Mouse (Mus musculus) kidney, embryonic 15.5 days (tissue): ENCODE measurements at regions not wholly inside any gene's neighbourhood (a gene's known extent, or its start where the extent isn't known, plus 50 kb on each side); places are given as distances from the start of the nearest gene placed in this dataset.

Experiments used
- ATAC-seq: fragments of 200-750 bp; cut with Nextera tagmentation; replicated peaks from 2 replicates; pipeline ENCODE4 v1.8.0; 2017; ENCODE audit warnings: moderate TSS enrichment; ENCODE audit not compliant: low FRiP score
- H3K27ac ChIP-seq: fragments of 300-500 bp; sonication (generic); 2 replicates; pipeline ENCODE4 v1.5.1; 2015; ENCODE audit warnings: mild to moderate bottlenecking, inconsistent platforms
- H3K27me3 ChIP-seq: fragments of 300-500 bp; sonication (generic); 2 replicates; pipeline ENCODE4 v1.6.1; 2015; ENCODE audit warnings: inconsistent platforms
- H3K36me3 ChIP-seq: fragments of 300-500 bp; sonication (generic); 2 replicates; pipeline ENCODE4 v1.6.1; 2015; ENCODE audit warnings: inconsistent platforms
- H3K4me1 ChIP-seq: fragments of 300-500 bp; sonication (generic); 2 replicates; pipeline ENCODE4 v1.6.1; 2015; ENCODE audit warnings: inconsistent platforms
- H3K4me2 ChIP-seq: fragments of 300-500 bp; sonication (generic); 2 replicates; pipeline ENCODE4 v1.6.1; 2015; ENCODE audit warnings: moderate library complexity, mild to moderate bottlenecking, inconsistent platforms
- H3K4me3 ChIP-seq: fragments of 300-500 bp; sonication (generic); replicated peaks from 2 replicates; pipeline ENCODE4 v1.5.1; 2015; ENCODE audit warnings: mild to moderate bottlenecking, inconsistent platforms
- H3K9ac ChIP-seq: fragments of 300-500 bp; sonication (generic); 2 replicates; pipeline ENCODE4 v1.6.1; 2015; ENCODE audit warnings: mild to moderate bottlenecking, inconsistent platforms
- H3K9me3 ChIP-seq: fragments of 300-500 bp; sonication (generic); replicated peaks from 2 replicates; pipeline ENCODE4 v1.6.1; 2016; ENCODE audit warnings: inconsistent platforms
- WGBS: fragments of 180-500 bp; shearing (Covaris S2); methylation state at CpG from one replicate; pipeline ENCODE4 v1.1.7; 2015; ENCODE audit warnings: mixed read lengths; 5-methylcytosine and 5-hydroxymethylcytosine counted together

DNA sequence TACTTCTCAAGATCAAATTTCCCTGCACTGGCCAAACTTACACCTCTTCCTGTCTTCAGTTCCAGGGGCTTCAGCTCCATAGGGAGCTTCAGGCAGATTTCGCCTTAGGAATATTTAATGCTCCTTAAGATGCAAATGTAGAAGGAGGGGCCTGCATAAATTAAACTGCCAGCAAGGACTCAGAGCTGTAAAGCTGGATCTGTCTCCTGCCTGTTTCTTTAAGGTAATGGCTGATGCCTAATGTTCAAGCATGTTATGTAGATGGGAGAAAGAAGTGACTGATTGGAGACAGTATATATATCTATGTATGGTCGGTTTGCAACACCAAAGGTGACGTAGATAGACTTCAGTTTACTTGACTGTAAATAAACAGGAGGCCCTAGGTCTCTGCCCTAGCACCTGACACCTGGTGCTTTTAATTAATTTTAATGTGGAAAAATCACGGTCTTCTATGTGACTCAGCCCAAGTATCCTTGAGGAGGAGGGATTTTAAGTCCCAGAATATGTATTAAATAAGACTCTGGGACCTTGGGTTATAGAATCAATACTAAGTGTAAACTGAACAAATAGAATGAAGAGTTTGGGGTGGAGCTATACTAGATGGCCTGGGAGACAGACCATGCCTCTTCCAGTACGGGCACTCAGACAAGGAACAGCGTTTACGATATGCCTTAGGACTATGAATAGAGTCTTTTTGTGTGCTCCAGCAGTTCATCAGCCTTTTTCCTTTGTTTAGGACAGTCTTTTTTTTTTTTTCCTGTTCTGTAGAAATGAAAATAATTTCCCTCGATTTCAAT, 651.7 kb upstream of the Lmcd1 start:
- H3K4me3 ChIP-seq = no peak overlapping the region
- H3K4me1 ChIP-seq = no peaks in the 10 kb centered on the region
- H3K9ac ChIP-seq = no peak overlapping the region
- H3K27me3 ChIP-seq = no peaks in the 10 kb centered on the region
- no peak for ATAC-seq
- no peaks in the 10 kb centered on the region for H3K9me3 ChIP-seq
- no peak overlapping the region for H3K4me2 ChIP-seq
- H3K27ac ChIP-seq = no peak overlapping the region
- no peaks in the 10 kb centered on the region for H3K36me3 ChIP-seq
- WGBS = 67% methylated on average over 8 of the region's 8 CpGs

DNA sequence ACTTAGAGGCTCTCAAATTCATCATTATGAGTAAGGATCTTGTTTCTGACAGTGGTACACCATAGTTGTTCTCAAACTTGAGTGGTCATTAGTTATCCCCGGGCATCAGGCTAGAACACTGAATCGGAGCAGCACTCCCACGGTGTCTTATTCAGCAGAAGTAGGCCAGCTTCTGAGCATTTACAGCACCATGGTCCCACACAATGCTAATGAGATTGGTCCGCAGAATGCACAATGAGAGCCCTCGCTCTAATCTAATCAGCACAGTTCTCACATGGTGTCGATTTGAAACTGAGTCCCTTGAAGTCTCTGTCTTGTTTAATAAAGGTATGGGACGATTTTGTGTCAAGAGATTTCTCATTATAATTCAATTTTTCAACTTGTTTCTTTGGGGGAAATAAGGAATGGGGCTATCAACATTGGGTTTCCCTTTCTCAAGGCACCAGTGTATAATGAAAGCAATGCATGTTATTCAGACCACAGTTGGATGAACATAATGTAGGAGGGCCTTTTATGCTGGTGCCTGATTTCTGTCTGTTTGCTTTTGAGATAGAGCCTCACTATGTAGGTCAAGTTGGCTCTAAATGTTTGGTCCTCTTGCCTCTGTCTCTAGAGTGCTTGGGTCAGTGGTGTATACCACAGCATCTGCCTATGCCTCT, 650.9 kb upstream of the Lmcd1 start:
- H3K9ac ChIP-seq = no peak overlapping the region
- H3K27ac ChIP-seq = no peak overlapping the region
- H3K9me3 ChIP-seq = no peaks in the 10 kb centered on the region
- H3K36me3 ChIP-seq = no peaks in the 10 kb centered on the region
- no peak overlapping the region for H3K4me3 ChIP-seq
- H3K4me1 ChIP-seq = no peaks in the 10 kb centered on the region
- WGBS = 75% methylated on average over 7 of the region's 7 CpGs
- ATAC-seq = no peak; the same call in 1 of the 2 replicates
- H3K4me2 ChIP-seq = no peak overlapping the region
- H3K27me3 ChIP-seq = no peaks in the 10 kb centered on the region

DNA sequence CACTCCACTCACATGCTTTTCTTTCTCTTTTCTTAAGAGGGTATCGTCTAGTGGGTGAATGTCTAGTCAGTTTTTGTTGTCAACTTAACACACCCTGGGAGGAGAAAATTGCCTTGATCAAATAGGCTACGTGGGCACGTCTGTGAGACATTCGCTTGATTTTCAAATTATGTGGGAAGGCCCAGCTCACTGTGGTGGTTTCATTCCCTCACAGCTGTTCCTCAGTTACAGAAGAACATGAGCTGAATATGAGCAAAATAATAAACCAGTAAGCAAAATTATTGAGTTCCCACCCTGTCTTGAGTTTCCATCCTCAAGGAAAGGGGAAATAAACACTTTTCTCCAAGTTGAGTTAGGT, 650.4 kb upstream of the Lmcd1 start:
- Histone ChIP-seq H3K9me3 (no peaks in the 10 kb centered on the region), H3K9ac (no peak overlapping the region), H3K4me3 (no peak overlapping the region), H3K36me3 (no peaks in the 10 kb centered on the region), H3K27me3 (no peaks in the 10 kb centered on the region), H3K4me2 (no peak overlapping the region), H3K4me1 (no peaks in the 10 kb centered on the region), H3K27ac (no peak overlapping the region)
- no peak for ATAC-seq
- WGBS = 88% methylated on average over 4 of the region's 4 CpGs

DNA sequence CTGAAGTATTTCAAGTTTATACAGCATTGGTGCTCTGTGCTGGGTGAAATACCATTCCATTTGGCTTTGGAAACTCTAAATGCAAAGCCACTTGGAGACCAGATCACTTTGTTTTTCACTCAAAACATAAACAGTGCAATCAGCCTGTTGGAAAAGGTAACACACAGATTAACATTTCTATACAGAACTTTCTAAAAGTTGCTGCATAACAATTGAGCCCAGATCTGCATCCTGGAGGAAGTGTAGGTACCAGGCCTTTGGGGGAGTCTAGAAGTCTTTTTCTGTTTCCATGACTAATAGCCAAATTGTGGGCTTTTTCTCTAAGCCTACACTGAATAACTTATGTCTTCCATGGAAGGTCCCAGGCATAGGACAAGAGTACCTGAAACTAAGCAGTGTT, 648.1 kb upstream of the Lmcd1 start:
- Histone ChIP-seq H3K4me1 (no peaks in the 10 kb centered on the region), H3K9ac (no peak overlapping the region), H3K9me3 (no peaks in the 10 kb centered on the region), H3K4me2 (no peak overlapping the region), H3K27ac (no peak overlapping the region), H3K4me3 (no peak overlapping the region), H3K36me3 (no peaks in the 10 kb centered on the region), H3K27me3 (no peaks in the 10 kb centered on the region)
- no peak for ATAC-seq

DNA sequence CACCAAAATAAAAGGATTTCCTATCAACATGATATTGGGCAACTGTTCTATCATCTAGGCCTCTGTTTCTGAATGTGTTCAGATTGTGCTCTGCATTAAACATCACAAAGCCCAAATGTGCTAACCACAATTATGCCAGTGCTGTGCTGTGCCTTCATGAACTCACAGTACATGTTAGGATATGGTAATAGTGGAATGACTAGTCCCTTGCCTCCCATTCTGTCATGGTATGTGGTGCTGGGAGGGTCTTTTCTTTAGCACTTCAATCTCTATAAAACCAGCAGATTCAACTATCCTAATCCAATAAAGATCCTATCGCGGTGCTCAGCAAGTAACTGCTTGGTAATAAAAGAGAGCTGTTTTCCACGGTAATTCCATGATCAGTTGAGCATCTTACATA, 620.8 kb upstream of the Lmcd1 start:
- no peak overlapping the region for H3K4me3 ChIP-seq
- no peak overlapping the region for H3K4me2 ChIP-seq
- H3K36me3 ChIP-seq = no peaks in the 10 kb centered on the region
- 91% methylated on average over 3 of the region's 3 CpGs for WGBS
- H3K4me1 ChIP-seq = no peaks in the 10 kb centered on the region
- no peak for ATAC-seq
- H3K27me3 ChIP-seq = no peaks in the 10 kb centered on the region
- no peaks in the 10 kb centered on the region for H3K9me3 ChIP-seq
- no peak overlapping the region for H3K27ac ChIP-seq
- H3K9ac ChIP-seq = no peak overlapping the region

DNA sequence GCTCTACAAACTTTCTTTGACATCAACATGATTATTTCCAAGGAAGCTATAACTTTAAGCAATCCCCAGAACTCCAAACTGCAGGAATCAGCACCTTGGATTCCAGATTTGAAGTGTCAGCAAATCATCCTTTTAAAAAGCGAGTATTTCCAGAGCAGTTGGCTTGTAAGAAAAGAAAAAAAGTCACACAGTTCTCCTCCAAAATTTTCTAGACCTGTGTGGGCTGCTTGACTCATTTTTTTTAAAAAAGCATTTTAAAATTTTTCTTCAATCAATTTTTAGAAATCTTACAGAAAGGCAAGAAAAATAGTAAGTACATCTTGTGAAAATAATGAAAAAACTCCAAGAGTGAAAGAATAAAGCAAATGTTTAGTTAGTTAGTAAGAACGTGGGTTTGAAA, 613.6 kb upstream of the Lmcd1 start:
- Histone ChIP-seq H3K27me3 (no peaks in the 10 kb centered on the region), H3K36me3 (no peaks in the 10 kb centered on the region), H3K4me1 (no peaks in the 10 kb centered on the region), H3K4me3 (no peak overlapping the region), H3K9me3 (no peaks in the 10 kb centered on the region), H3K27ac (no peak overlapping the region), H3K9ac (no peak overlapping the region), H3K4me2 (no peak overlapping the region)
- 74% methylated on average over 2 of the region's 2 CpGs for WGBS
- ATAC-seq = no peak

DNA sequence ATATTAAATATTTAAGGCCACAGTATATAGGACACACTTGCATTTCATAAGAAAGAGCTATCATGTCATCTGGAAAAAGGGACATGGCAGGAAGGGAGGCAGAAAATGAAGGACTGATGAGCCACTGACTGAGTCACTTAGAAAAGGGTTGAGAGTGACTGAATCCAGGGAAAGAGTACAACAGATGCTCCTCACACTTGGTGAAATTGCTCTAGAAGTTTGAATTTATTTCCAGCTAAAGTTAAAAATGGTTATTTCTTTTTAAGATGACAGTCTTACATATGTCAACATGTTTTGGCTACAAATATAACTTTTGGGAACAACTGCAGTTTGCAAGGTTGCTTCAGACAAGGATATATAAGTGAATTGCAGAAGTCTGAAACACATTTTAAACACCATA, 609.0 kb upstream of the Lmcd1 start:
- no peak overlapping the region for H3K4me3 ChIP-seq
- no peak overlapping the region for H3K9ac ChIP-seq
- H3K4me2 ChIP-seq = no peak overlapping the region
- H3K27me3 ChIP-seq = no peaks in the 10 kb centered on the region
- no peaks in the 10 kb centered on the region for H3K36me3 ChIP-seq
- no peaks in the 10 kb centered on the region for H3K9me3 ChIP-seq
- H3K27ac ChIP-seq = no peak overlapping the region
- H3K4me1 ChIP-seq = no peaks in the 10 kb centered on the region
- ATAC-seq = no peak

DNA sequence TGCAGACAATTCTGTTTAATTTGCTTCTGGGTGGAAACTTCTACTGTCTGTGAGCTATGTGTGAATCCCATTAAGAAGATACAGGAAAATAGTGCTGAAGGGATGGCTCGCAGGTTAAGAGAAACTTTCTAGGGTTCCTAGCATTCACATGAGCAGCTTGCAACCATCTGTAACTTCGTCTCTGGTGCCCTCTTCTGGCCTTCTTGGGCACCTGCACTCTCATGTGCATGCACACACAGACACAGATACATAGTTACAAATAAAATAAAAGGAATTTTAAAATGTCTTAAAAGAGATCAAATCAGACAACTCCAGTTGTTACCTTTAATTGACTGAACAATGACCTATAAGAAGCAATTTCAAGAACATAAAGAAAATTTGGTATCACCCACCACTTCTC, 588.6 kb upstream of the Lmcd1 start:
- no peaks in the 10 kb centered on the region for H3K36me3 ChIP-seq
- ATAC-seq = no peak
- no peak overlapping the region for H3K4me3 ChIP-seq
- no peak overlapping the region for H3K9ac ChIP-seq
- H3K4me1 ChIP-seq = no peaks in the 10 kb centered on the region
- WGBS = 71% methylated on average over 2 of the region's 2 CpGs
- no peak overlapping the region for H3K27ac ChIP-seq
- H3K4me2 ChIP-seq = no peak overlapping the region
- no peaks in the 10 kb centered on the region for H3K27me3 ChIP-seq
- H3K9me3 ChIP-seq = no peaks in the 10 kb centered on the region

DNA sequence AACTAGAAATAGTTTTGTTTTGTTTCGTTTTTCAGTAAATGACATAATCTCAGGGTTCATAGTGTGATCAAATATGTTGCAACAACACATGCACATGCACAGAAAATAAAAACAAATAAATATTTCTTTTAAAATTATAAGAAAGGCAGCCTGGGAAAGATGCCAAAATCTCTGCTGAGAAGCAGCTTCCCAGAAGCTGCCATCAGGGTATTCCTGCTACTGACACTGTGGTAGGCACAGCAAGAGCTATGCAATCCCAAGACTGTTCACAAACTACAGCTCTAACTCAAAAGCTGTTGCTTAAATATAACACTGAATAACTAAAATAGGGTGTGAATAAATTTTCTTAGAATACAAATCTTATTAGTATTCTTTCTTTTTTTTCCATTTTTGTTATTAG, 570.7 kb upstream of the Lmcd1 start:
- H3K36me3 ChIP-seq = no peaks in the 10 kb centered on the region
- no peak overlapping the region for H3K9ac ChIP-seq
- no peaks in the 10 kb centered on the region for H3K9me3 ChIP-seq
- no peak overlapping the region for H3K4me2 ChIP-seq
- H3K4me1 ChIP-seq = no peaks in the 10 kb centered on the region
- WGBS = 87% methylated on average over 1 of the region's 1 CpGs
- no peak overlapping the region for H3K27ac ChIP-seq
- no peak for ATAC-seq
- no peak overlapping the region for H3K4me3 ChIP-seq
- H3K27me3 ChIP-seq = no peaks in the 10 kb centered on the region

DNA sequence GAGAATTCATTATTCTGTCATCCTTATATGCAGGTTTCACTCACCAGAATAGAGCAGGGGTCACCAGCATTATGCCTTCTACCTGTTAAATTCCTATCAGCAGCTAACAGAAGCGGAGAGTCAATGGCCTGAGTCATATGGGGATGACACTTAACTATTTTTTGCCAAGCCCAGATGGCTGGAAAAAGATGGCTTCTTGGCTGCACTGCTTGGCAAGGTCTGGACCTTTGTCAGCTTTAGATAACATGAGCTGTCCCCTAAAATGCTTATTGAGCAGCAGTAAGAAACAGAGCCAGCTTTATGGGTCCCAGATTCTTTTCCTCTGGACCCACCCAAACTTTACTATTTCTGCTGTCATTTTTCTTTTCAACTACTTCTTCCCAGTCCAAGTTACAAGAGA, 565.3 kb upstream of the Lmcd1 start:
- Histone ChIP-seq H3K4me2 (no peak overlapping the region), H3K4me1 (no peaks in the 10 kb centered on the region), H3K4me3 (no peak overlapping the region), H3K27me3 (no peaks in the 10 kb centered on the region), H3K9me3 (no peaks in the 10 kb centered on the region), H3K36me3 (no peaks in the 10 kb centered on the region), H3K9ac (no peak overlapping the region), H3K27ac (no peak overlapping the region)
- ATAC-seq = no peak
- 90% methylated on average over 1 of the region's 1 CpGs for WGBS

DNA sequence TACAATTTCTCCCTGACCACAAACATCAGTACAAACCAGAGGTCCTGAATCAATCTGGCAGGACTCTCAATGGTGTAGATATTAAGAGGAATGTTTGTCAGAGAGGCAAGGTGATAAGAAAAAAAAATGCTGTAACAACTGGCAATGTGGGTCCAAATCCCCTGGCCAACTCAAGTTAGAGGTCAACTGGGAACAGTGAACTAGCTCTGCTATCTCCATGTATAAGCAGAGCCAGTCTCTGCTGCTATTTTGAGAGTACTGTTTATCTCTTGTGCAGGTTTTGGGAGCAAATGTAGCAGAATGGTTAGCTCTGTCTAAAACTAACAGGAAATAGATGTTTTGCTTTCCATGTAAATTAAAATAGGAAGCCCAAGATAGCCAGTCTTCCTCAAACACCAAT, 547.6 kb upstream of the Lmcd1 start:
- ATAC-seq = no peak
- Histone ChIP-seq H3K27ac (no peak overlapping the region), H3K27me3 (no peaks in the 10 kb centered on the region), H3K4me3 (no peak overlapping the region), H3K4me2 (no peak overlapping the region), H3K9me3 (no peaks in the 10 kb centered on the region), H3K9ac (no peak overlapping the region), H3K36me3 (no peaks in the 10 kb centered on the region), H3K4me1 (no peaks in the 10 kb centered on the region)

DNA sequence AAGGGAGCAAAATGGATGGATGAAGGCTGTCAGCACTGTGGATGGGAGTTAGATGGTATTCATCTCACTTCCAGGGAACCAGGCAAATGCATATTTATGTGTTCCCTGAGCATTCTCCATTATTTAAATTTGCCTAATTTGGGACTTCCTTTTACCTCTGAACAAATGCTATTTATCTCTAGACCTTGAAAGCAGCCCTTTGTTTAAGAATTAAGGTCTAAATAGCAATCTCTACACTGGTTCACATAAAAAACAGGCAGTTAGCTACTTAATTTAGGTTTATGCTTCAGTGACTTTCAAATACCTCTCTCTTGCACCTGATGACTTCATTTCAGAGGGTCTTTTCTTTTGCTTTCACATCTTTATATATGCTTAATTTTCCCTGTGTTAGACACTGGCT, 543.2 kb upstream of the Lmcd1 start:
- Histone ChIP-seq H3K27ac (no peak overlapping the region), H3K9me3 (no peaks in the 10 kb centered on the region), H3K4me3 (no peak overlapping the region), H3K36me3 (no peaks in the 10 kb centered on the region), H3K4me2 (no peak overlapping the region), H3K27me3 (no peaks in the 10 kb centered on the region), H3K9ac (no peak overlapping the region), H3K4me1 (no peaks in the 10 kb centered on the region)
- no peak for ATAC-seq

DNA sequence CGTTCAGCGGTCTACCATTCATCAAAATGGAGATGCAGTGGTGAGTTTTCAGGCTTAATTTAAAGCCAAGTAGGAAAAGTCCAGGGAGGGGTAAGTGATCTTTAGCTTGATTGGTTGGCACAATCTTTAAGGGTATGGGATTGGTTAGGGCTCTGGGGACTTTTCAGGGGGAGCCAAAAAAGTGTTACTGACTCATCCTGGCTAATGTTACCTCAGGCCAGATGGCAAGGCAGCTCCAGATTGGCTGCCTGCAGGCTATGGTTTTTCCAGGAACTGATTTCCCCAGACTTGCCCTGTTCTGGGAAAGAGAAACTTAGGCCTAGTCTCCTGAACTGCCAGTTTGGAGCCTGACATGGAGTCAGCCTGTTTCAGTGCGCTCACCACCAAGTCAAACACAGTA, 539.6 kb upstream of the Lmcd1 start:
- no peak overlapping the region for H3K9ac ChIP-seq
- H3K4me2 ChIP-seq = no peak overlapping the region
- H3K27me3 ChIP-seq = no peaks in the 10 kb centered on the region
- no peaks in the 10 kb centered on the region for H3K36me3 ChIP-seq
- H3K27ac ChIP-seq = no peak overlapping the region
- no peak overlapping the region for H3K4me3 ChIP-seq
- WGBS = 83% methylated on average over 3 of the region's 3 CpGs
- H3K9me3 ChIP-seq = no peaks in the 10 kb centered on the region
- no peak for ATAC-seq
- no peaks in the 10 kb centered on the region for H3K4me1 ChIP-seq
